19 mouse cellular contexts compared by ENCODE assay signal in the genomic region with DNA sequence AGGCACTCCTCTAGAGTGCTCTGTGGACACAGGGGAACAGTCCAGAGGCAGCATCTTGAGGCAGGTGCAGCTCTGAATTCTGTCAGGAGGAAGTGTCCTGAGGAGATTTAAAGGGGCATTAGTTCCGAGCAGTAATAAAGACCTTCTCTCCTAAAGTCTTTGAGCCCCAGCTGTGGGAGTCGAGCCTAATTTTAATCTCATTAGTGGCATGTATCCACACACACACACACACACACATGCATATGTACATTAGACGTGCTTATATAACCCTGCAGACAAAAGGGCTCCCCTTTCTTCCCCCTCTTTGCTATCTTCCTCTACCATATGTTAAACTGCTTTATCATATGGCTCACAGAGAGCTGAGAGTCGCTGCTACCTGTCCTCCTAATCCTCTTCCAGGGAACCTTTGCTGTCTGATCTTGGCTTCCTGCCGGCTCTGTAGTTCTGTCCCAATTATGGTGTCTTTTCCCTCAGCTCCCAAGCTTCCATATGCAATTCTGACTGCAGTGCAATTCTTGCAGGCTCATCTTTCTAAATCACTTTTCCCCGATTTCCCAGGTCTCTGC.
DNase-seq lines count a peak whose midpoint lies in the region; ATAC-seq lines count a peak whose summit lies in the region.
"Had no signal": no experiment of that assay in that cellular context is flagged by ENCODE, and none has a peak within 500 bp of the region (broad histone marks: within the 10 kb centered on the region; RNA-seq: fewer than 3 reads in every experiment).

No protein-coding gene starts in this region.

- peak overlapping the region; percentile 27; the same call in 1 of the 2 replicates for H3K27ac ChIP-seq in midbrain, embryonic 12.5 days (replicated peaks)
- no peak overlapping the region for H3K27ac ChIP-seq in midbrain, embryonic 11.5 days (ENCODE audit: low read depth, low read length)
- peak overlapping the region; percentile 63 for H3K27ac ChIP-seq in hindbrain, embryonic 14.5 days
- H3K27ac ChIP-seq in neural tube, embryonic 15.5 days (replicated peaks), result peak overlapping the region; percentile 47; the same call in 1 of the 2 replicates
- H3K27ac ChIP-seq: embryonic facial prominence, embryonic 13.5 days; limb, embryonic 15.5 days had no signal

- H3K4me3 ChIP-seq in midbrain, embryonic 12.5 days, result no peak overlapping the region
- no peak overlapping the region for H3K4me3 ChIP-seq in midbrain, embryonic 11.5 days (ENCODE audit: low read depth, low read length)
- H3K4me3 ChIP-seq in hindbrain, embryonic 14.5 days (replicated peaks; ENCODE audit: low read length), result no peak overlapping the region
- H3K4me3 ChIP-seq in neural tube, embryonic 15.5 days (replicated peaks), result no peak overlapping the region
- H3K4me3 ChIP-seq: embryonic facial prominence, embryonic 13.5 days; limb, embryonic 15.5 days; megakaryocyte, embryonic 14.5 days had no signal

- peak; percentile 20 for DNase-seq in cerebellum, adult 11 months
- no peak for DNase-seq in cerebellum, postnatal 4 days (ENCODE audit: low spot score in 2 of 2)
- DNase-seq in midbrain, embryonic 11.5 days (ENCODE audit: low spot score, missing footprints), result no peak
- DNase-seq in hindbrain, embryonic 14.5 days (ENCODE audit: low spot score), result no peak
- DNase-seq in adrenal gland, postnatal 36 days, result no peak
- DNase-seq in layer of hippocampus, postnatal 25 days (ENCODE audit: extremely low spot score in 1 of 2, low spot score in 1 of 2), result no peak
- DNase-seq: gastrocnemius, postnatal 14 days; kidney, adult 2 months; kidney, postnatal 14 days; lung, postnatal 10 days; right cerebral cortex, postnatal 25 days; thymus, postnatal 14 days had no signal

- H3K9me3 ChIP-seq in midbrain, embryonic 12.5 days, result no peaks in the 10 kb centered on the region
- H3K9me3 ChIP-seq in midbrain, embryonic 11.5 days (ENCODE audit: control insufficient read depth, low read length), result no peaks in the 10 kb centered on the region
- no peaks in the 10 kb centered on the region for H3K9me3 ChIP-seq in hindbrain, embryonic 14.5 days (ENCODE audit: control insufficient read depth, low read length)
- H3K9me3 ChIP-seq in neural tube, embryonic 15.5 days (replicated peaks), result no peaks in the 10 kb centered on the region
- H3K9me3 ChIP-seq: embryonic facial prominence, embryonic 13.5 days; limb, embryonic 15.5 days had no signal

- no peak overlapping the region for H3K4me2 ChIP-seq in midbrain, embryonic 12.5 days (replicated peaks)
- H3K4me2 ChIP-seq in midbrain, embryonic 11.5 days, result no peak overlapping the region
- H3K4me2 ChIP-seq in hindbrain, embryonic 14.5 days (replicated peaks), result no peak overlapping the region
- no peak overlapping the region for H3K4me2 ChIP-seq in neural tube, embryonic 15.5 days
- H3K4me2 ChIP-seq: embryonic facial prominence, embryonic 13.5 days; limb, embryonic 15.5 days had no signal

- 0 out of 2 replicates have a peak, but pooled peaks have one; percentile 30 for ATAC-seq in midbrain, embryonic 12.5 days (ENCODE audit: low FRiP score, low read depth)
- ATAC-seq in midbrain, embryonic 11.5 days (ENCODE audit: low FRiP score), result no peak
- peak; percentile 27; the same call in 1 of the 2 replicates for ATAC-seq in hindbrain, embryonic 14.5 days (ENCODE audit: low FRiP score)
- ATAC-seq in neural tube, embryonic 15.5 days (ENCODE audit: low FRiP score), result no peak
- ATAC-seq: CD4-positive, CD25-positive, alpha-beta regulatory T cell, adult 4 months had no signal

- H3K9ac ChIP-seq in midbrain, embryonic 12.5 days (replicated peaks), result no peak overlapping the region
- no peak overlapping the region for H3K9ac ChIP-seq in midbrain, embryonic 11.5 days (ENCODE audit: low read length)
- H3K9ac ChIP-seq in hindbrain, embryonic 14.5 days, result no peak overlapping the region
- no peak overlapping the region for H3K9ac ChIP-seq in neural tube, embryonic 15.5 days (replicated peaks)
- H3K9ac ChIP-seq: embryonic facial prominence, embryonic 13.5 days; limb, embryonic 15.5 days had no signal

- H3K4me1 ChIP-seq in midbrain, embryonic 12.5 days, result peaks cover 32% of the 10 kb centered on the region
- peaks cover 5% of the 10 kb centered on the region; the same call in 1 of the 2 replicates for H3K4me1 ChIP-seq in midbrain, embryonic 11.5 days (ENCODE audit: control insufficient read depth, insufficient read depth, low read length)
- H3K4me1 ChIP-seq in hindbrain, embryonic 14.5 days (replicated peaks; ENCODE audit: control insufficient read depth, insufficient read depth, low read length), result peaks cover 18% of the 10 kb centered on the region; the same call in 1 of the 2 replicates
- H3K4me1 ChIP-seq in neural tube, embryonic 15.5 days, result peaks cover 8% of the 10 kb centered on the region; the same call in 1 of the 2 replicates
- H3K4me1 ChIP-seq: limb, embryonic 15.5 days; megakaryocyte, embryonic 14.5 days had no signal

- no peaks in the 10 kb centered on the region for H3K27me3 ChIP-seq in midbrain, embryonic 12.5 days
- H3K27me3 ChIP-seq in midbrain, embryonic 11.5 days (ENCODE audit: control insufficient read depth, insufficient read depth, low read length), result no peaks in the 10 kb centered on the region
- no peaks in the 10 kb centered on the region for H3K27me3 ChIP-seq in hindbrain, embryonic 14.5 days (ENCODE audit: control insufficient read depth, insufficient read depth, low read length)
- no peaks in the 10 kb centered on the region for H3K27me3 ChIP-seq in neural tube, embryonic 15.5 days (replicated peaks)
- H3K27me3 ChIP-seq: embryonic facial prominence, embryonic 13.5 days; limb, embryonic 15.5 days had no signal

- 29% methylated on average over 6 of the region's 6 CpGs for WGBS in midbrain, embryonic 12.5 days
- 44% methylated on average over 6 of the region's 6 CpGs for WGBS in midbrain, embryonic 11.5 days
- WGBS in hindbrain, embryonic 14.5 days, result 26% methylated on average over 6 of the region's 6 CpGs
- WGBS in neural tube, embryonic 15.5 days, result 20% methylated on average over 6 of the region's 6 CpGs

- no peaks in the 10 kb centered on the region for H3K36me3 ChIP-seq in midbrain, embryonic 12.5 days
- no peaks in the 10 kb centered on the region for H3K36me3 ChIP-seq in midbrain, embryonic 11.5 days (ENCODE audit: control insufficient read depth, insufficient read depth, low read length)
- no peaks in the 10 kb centered on the region for H3K36me3 ChIP-seq in hindbrain, embryonic 14.5 days (replicated peaks; ENCODE audit: control insufficient read depth, insufficient read depth)
- no peaks in the 10 kb centered on the region for H3K36me3 ChIP-seq in neural tube, embryonic 15.5 days
- H3K36me3 ChIP-seq: embryonic facial prominence, embryonic 13.5 days; G1E; limb, embryonic 15.5 days had no signal

Comparison
In these comparisons a context has a peak if more than half of its experiments do, and no peak if none do; other contexts are left out.
1. ATAC-seq: peak in midbrain, embryonic 12.5 days (single experiment) and hindbrain, embryonic 14.5 days (single experiment); none in midbrain, embryonic 11.5 days (single experiment) and neural tube, embryonic 15.5 days (single experiment).